Mouse (Mus musculus) erythroblast, adult 5-6 weeks (primary cell): ENCODE results near the gene Klf5. TPM values are rescaled to one million over a fixed set of nuclear protein-coding genes. Genes with fewer than 3 reads are reported as not detected.

Experiments
- ATAC-seq: replicated peaks from 2 replicates; pipeline ENCODE4 v1.8.0; 2016; ENCODE audit warnings: moderate number of reproducible peaks, mild to moderate bottlenecking, moderate TSS enrichment, inconsistent platforms; ENCODE audit not compliant: poor library complexity, low FRiP score, severe bottlenecking
- total RNA-seq, 2 experiments: library from RNA; stranded (forward) in 1 of 2; stranded (reverse) in 1 of 2; fragments of 150-400 nt in 1 of 2; fragments of 200-764, 138-1000 nt in 1 of 2; gene quantifications; 2 replicates each; pipeline versions ENCODE4 v1.2.3 to v1.2.4; 2015 to 2017; ENCODE audit warnings: low replicate concordance in 2 of 2

Gene Klf5
- total RNA-seq, 2 experiments from 2014 or later: 0.94 to 6.0 TPM

DNA sequence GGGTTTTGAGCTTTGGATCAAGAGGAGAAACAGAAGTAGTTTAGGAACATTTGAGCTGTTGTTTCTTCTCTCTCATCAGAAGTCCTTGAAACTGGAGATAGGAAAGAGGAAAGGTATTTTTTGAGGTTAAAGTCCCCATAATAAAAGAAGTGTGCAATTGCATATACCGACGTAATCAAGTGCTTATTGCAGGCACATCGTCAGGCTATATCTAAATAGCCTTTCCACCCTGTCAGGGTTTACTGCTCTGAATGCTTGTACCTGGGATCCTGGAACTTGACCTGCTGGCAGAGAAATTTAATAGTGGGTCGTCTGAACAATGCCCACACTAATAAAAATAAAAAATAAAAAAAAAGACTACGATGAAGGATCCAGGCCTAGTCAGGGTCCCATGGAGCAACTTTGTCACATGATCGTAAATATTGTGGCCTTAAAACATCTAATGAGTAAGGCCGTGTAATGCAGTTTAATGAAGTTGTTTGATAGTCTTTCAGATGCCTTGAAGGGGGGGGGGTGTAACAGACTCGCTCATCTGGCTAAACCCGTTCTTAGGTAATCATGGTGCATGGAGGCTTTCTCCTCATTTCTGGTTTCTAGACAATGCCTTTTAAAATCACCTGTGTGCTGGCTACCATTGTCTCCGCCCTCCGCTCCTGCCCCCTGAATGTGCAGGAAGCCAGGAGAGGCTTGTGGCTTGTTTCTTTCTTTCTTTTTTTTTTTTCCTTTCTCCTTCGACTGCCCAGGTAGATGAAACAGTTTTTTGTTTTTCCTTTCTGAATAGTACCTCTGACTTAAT lies 6.7 kb downstream of the Klf5 start:
- ATAC-seq: no peak

DNA sequence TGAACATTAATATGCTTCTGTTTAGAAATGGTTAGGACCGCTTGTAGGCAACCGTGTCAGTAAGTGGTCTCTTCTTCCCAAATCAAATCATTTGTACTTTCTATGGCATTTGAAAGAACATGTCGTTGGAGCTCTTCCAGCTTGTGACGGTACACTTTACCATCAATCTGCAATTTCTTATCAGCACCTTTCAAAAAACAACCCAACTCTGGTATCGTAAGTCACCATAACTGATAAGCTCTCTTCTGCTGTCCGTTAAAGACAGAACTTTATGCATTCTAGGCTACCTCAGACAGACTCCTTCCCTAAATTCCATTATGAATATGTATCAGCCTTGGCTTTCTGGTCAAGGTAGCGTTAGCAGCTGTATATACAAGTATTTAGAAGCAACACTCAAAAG lies 7.9 kb downstream of the Klf5 start:
- ATAC-seq: no peak

DNA sequence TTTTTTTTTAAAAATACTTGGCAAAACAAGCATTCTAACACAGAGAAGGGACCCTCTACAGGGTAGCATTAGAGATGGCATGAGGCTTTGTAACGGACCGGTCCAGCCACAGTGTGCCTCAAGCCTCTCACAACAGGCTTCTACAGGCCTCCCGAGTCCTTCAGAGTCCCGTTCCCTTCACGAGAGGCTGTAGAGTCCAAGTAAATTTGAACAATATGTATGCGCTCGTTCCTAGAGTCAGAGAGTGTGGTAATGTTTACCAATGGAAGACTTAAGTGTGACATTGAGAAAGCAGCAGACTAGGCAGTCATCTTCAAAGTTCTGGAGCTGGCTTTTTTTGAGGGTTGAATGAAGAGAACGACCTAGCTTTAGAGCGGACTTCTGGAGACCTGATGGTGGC lies 11.1 kb downstream of the Klf5 start:
- ATAC-seq: no peak

DNA sequence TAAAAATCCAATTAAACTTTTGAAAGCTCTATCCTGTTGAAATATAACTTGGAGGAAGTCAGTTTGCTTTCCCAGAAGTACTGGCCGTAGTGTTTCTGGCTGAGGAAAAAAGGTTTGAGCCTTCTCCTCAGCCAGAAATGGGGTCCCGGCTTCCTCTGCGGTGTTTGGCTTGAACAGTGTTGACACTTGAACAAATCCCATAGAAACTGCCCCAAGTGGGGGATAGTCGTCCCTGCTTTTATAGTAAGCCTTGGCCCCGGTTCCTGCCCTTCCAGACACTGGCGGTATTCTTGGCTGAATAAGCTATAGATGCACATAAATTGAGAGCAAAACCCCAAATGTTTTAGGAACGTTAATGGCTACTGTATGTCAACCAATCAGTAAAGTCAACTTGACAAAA lies 11.9 kb downstream of the Klf5 start:
- no peak for ATAC-seq

DNA sequence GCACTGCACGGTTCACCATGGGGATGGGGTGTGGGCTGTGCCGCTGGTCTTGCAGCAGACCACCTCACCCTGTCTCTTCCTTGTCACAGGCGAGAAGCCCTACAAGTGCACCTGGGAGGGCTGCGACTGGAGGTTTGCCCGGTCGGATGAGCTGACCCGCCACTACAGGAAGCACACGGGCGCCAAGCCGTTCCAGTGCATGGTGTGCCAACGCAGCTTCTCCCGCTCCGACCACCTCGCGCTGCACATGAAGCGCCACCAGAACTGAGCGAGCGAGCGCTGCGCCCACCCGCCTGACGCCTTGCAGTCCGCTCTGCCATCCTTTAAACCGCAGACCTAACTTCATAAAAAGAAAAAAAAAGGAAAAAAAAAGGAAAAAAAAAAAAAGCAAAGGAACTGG lies 14.6 kb downstream of the Klf5 start:
- ATAC-seq: no peak

DNA sequence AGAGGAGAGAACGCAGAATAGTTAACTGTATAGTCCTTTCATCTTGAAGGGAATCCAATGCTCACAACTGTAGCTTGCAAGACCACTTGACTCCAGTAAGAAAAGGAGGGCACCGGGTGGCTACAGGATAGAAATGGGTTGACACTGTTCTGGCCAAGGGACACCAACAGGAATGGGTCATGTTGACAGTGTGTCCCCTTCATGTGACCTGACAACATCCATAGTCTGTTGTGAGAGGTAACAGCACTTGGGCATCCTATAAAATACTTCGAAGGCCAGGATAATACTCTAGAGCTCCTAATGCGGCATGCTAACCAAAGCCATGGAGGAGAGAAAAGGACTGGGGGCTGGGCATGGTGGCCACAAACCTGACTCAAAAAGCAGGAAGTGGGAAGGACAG lies 17.8 kb downstream of the Klf5 start:
- no peak for ATAC-seq

DNA sequence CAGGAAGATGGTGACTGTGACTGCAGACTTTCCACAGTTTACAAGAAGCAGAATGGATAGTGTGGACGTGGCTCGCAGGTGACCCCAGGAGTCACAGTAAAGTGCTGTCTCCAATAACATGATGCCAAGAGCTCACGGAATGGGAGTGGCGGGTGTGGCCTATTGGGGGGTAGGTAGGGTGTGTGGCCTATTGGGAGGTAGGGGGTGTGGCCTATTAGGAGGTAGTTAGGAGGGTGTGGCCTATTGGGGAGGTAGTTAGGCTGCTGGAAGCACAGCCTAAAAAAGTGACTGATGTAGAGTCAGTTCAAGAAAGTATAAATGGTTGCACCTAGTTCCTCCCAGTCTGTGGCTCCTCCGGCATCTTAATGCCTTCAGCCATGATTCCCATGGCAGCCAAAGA lies 22.2 kb downstream of the Klf5 start:
- no peak for ATAC-seq

DNA sequence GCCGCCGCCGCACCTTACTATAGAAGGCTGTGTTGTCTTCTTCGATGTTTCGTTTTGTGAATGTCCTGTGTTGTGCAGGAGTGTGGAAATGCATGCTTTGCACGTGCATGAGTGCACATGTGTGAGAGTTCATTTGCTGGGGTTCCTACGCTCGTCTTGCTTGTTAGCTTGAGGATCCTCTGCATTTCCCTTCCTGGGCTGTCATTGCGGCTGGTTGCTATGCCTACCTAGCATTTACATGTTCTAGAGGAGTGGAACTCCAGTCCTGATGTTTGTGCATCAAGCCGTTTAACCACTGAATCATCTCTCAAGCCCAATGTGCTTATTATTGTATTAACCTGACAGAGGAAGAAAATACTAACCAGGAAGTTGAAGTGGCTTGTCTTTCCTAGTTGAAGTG lies 24.9 kb downstream of the Klf5 start:
- no peak for ATAC-seq

DNA sequence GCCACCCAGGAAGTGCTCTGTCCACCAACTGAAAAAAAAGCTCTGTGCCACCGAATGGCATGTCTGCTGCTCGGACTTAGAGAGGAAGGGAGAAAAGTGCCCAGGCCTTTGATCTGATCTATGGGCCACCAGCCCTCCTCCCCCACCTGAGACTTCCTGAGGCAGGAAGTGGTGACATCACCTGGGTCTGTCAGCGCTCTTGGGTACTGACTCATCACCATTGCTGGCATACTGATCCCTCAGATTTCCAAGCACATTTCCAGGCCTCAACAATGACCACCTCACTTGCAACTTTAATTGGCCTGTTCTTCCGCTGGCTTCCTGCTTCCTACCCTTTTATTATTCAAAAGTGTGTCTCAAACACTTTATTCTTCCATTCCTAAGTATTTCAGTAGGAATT lies 26.0 kb downstream of the Klf5 start:
- ATAC-seq: no peak

DNA sequence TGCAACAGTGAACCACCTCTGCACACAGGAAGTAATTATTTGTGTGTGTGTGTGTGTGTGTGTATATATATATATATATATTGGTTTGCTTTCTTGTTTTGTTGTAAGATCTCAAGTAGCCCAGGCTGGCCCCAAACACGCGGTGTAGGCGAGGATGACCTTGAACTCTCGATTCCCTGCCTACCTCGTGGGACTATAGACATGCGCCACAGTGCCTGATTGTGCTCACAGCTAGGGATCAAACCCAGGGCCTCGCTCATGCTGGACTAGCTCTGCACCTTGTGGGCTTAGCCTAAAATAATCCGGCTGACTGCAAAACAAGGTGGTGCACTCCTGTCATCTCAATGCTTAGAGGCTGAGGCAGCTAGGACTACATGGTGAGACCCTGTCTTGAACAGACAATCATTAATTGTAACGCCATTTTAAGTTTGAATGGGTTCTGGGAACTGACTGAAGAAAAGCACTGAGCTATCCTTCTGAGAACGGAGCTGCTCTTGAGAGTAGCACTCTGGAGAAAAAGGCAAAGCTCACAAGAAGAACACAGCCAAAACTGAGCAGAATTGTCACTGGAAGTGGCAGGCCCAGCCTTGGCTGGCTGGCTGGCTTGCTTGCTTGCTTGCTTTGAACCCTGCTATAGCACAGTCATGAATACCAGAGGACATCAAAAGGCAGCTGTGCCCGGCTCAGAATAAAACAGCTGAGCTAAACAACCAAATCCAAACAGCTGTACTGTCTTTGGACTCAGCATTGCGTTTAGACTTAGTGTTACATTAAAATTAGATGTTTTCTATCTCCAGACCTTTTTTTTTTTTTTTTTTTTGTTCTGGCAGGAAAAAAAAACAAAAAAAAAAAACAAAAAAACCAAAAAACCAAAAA lies 27.3 kb downstream of the Klf5 start:
- ATAC-seq: no peak

DNA sequence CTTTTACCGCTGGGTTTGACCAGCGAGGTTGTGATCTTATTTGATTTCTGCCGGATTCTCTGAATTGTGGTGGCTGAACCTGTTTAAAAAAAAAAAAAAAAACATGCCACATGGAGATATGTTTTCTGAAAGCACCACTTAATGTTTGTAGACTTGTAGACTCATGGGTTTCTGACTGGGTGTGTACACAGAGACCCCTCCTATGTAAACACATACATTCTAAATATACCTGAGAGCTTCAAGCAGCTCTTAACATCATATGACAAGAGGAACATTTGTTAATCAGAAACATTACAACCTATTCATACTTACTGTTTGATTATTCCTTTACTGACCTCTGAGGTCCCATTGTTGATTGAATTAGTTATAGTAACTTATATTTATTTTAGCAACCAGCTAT lies 38.1 kb downstream of the Klf5 start:
- ATAC-seq: no peak

DNA sequence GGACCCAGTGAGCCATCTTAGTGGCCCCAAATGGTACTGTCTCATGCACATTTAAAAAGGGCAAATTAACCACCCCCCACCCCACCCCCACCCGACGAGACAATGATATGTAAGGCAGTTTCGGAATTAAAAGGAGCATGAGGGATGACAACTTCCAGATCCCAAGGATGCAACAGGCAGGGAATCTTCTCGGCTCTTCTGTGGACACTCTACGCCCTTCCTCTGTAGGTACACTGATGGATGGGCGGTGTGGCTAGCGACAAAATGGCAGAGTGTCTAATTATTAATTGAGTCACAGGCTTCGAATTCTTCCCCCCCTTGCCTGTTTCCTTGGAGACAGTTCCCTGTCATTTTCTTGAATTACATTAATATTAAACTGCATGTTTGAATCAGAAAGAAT lies 40.5 kb downstream of the Klf5 start:
- ATAC-seq: no peak

DNA sequence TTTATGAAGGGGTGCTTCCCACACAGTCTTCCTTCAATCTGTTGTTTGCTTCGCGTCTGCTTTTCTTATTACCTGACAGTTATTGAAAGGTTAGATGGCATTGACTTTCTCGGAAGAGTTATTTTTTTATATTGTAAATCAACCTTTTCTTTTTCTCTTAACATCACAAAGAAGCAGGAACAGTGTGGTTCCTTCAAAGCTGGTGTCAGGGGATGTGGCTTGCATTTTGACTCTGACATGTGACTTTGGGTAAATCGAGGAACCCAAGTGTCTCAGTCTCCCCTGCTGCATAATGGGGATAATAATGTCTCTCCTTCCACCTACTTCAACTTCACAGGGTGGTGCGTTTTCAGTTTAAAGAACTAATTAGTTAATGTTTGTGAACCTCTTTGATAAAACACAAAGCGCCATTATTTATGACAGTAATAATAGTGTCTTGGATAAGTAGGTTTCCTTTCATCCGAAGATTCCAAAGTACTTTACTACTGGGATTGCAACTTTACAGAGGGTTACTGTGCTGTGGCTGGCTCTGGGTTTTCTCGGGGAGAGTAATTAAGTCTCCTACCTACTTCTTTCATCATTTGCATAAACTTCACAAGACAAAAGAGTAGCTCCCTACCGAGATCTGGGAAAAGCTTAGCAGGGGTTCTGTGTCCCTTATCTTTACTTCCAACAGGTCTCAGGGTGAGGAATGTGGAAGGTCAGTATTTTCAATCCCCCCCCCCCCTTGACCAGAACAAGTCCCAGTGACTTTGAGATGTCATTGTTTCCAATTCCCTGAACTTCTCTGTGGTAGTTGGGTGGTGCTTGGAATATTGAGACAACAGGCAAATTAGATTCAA lies 41.4 kb downstream of the Klf5 start:
- no peak for ATAC-seq

DNA sequence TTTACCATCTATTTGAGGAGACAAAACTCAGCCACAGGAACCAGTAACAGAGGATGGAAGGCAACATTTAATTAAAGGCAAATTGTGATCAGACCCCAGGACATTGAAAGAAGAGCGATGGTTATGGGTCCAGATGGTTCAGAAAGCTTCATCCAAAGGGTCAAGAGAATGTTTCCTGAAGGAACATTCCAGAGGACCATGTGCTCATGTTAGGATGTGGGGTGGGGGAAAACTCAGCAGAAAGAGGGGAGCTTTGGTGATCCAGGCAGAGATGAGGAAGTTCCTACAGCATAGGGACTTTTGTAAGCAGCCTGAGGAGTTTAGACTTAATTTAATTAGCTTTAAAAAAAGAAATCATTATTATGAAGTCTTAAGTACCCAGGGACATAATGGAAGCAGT lies 42.2 kb downstream of the Klf5 start:
- no peak for ATAC-seq

DNA sequence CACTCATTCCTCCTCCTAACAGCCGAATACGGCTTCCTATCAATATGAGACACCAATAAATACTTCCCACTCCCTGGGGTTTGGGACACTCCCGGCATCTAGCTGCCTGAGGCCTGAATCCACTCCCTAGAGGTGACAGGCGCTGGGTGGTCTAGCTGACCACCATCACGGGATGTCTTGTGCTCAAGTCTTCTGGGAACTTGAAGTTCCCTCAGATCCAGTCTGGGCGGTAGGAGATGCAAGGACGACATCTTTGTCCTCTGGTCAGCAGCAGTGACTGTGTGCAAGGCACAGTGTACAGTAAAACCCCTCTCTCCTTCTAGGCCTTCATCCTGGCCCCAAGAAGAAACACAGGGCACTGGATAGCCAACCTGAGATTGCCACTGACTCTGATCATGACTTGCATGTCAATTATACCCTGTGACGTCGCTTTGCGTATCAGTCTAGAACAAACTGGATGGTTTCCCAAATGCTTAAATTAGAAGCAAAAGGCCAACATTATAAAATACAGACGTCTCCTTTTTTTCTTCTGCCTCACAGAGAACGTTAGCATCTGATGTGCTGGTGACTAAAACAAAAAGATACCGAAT lies 49.8 kb downstream of the Klf5 start:
- no peak for ATAC-seq

DNA sequence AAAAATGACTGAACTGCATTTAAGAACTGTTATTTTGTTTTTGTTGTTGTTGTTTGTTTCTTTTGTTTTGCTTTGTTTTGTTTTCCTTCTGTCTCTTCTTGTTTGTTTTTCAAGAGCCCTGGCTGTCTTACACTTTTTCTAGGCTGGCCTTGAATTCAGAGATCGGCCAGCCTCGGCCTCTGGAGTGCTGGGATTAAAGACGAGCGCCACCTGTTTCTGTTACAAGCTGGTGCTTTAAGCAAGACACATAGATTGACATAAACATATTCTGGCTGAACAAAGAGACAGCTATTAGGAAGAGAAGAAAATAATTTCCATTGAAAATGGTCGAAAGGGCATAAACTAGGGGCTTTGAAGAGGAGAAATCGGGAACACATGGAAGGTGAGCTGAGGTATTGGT lies 51.1 kb downstream of the Klf5 start:
- ATAC-seq: no peak

DNA sequence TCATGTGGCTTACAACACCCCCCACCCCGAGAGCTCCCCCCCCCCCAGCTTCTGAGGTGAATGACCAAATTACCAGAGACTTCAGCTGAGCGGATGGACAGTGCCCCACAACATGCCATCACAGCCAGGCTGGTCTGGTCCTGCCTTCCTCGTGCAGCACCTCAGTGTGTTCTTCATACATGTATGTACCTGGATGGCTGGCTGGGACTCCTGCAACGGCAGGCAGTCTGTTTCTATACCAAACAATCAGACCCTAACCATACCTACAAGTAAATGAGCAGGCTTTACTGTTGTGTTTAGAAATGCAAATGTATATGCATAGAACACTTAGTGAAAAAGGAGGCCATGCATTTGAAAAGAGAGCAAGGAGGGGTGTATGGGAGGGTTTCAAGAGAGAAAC lies 54.5 kb downstream of the Klf5 start:
- ATAC-seq: no peak

DNA sequence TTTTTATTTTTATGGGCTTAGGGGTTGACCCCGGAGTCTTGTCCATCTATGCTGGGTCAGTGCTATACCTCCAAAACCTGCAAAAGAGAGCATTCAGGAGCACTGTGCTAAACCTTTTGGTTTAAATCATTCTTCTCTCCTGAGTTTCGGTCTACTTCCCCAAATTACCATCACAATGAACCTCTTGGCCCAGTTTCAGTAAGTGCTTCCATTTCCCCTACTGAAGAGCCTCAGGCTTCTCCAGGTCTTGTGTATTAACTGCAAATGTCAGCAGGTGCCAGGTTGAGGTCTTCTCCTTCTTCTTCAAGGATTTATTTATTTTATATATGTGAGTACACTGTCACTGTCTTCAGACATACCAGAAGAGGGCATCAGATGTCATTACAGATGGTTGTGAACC lies 55.6 kb downstream of the Klf5 start:
- no peak for ATAC-seq

DNA sequence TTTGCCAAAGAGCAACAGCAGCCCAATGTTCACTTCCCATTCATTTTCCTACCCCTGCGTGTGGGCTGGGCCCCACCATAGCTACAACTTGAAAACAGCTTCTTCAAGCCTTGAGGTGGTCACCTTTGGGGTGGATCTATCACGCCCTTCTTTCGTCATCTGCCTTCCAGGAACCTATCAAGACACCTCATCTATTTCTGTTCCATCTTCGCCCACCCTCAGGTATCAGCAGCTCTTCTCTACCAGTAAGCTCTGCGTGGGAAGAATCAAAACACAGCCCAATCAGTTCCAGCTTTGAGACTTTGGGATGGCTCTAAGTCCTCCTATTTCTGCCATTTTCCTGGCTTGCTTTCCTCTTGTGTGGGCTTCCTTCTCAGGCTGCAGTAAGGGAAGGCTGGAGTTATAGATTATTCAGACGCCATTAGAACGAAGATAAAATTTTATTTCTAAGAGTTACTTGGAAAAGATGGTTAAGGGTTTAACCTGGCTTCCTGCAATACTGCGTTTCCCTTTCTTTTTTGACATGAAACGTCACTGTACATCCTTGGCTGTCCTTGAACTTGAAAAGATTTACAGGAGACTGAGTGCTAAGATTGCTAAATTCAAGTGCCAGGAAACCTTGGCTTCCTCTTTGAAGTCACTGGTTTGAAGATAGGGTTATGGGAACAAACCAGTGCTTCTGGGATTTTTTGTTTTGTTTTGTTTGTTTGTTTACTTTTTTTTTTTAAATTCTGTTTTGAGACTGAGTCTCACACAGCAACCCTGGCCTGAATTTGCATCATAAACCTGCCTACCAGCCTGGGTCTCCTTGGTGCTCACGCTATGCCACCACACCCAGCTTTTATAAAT lies 56.5 kb downstream of the Klf5 start:
- ATAC-seq: no peak

DNA sequence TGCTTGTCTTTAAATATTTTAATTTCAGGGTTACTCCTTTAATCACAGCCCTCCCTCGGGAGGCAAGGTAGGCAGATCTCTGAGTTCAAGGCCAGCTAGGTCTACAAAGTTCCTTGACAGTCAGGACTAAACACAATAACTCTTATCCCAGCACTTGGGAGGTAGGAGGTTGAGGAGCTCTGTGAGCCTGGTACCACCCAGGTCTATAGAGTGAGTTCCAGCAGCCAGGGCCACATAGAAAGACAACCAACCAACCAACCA lies 57.0 kb downstream of the Klf5 start:
- ATAC-seq: no peak
